Mouse (Mus musculus) hindbrain, embryonic 14.5 days (tissue): Measurements from ENCODE around the gene Gm21977. TPM values are rescaled to one million over a fixed set of nuclear protein-coding genes. Genes with fewer than 3 reads are reported as not detected.
"Not testable (repeated sequence)": the region's sequence is repeated elsewhere in the genome, so short reads cannot be mapped to it uniquely, and the experiment has no call there.

ENCODE experiments used
- ATAC-seq: fragments of 200-750 bp; cut with Nextera tagmentation; 2 replicates; pipeline ENCODE4 v1.8.0; 2017; ENCODE audit warnings: moderate number of reproducible peaks, mild to moderate bottlenecking, moderate TSS enrichment, moderate library complexity; ENCODE audit not compliant: low FRiP score
- DNase-seq: peaks from one replicate; pipeline ENCODE4 v3.0.0-alpha.2; 2015; ENCODE audit warnings: low spot score
- H3K27ac ChIP-seq: fragments of 300-500 bp; sonication (generic); 2 replicates; pipeline ENCODE4 v1.5.1; 2014; ENCODE audit warnings: mild to moderate bottlenecking, moderate library complexity
- H3K27me3 ChIP-seq: fragments of 300-500 bp; sonication (generic); 2 replicates; pipeline ENCODE4 v1.6.1; 2014; ENCODE audit warnings: mild to moderate bottlenecking, low read length, mixed read lengths; ENCODE audit not compliant: control insufficient read depth, insufficient read depth
- H3K36me3 ChIP-seq: fragments of 300-500 bp; sonication (generic); replicated peaks from 2 replicates; pipeline ENCODE4 v1.6.1; 2014; ENCODE audit not compliant: control insufficient read depth, insufficient read depth
- H3K4me1 ChIP-seq: fragments of 300-500 bp; sonication (generic); replicated peaks from 2 replicates; pipeline ENCODE4 v1.6.1; 2014; ENCODE audit warnings: antibody characterized with exemption, low read length, mixed read lengths; ENCODE audit not compliant: control insufficient read depth, insufficient read depth
- H3K4me2 ChIP-seq: fragments of 300-500 bp; sonication (generic); replicated peaks from 2 replicates; pipeline ENCODE4 v1.6.1; 2014; ENCODE audit warnings: mild to moderate bottlenecking, moderate library complexity
- H3K4me3 ChIP-seq: fragments of 300-500 bp; sonication (generic); replicated peaks from 2 replicates; pipeline ENCODE4 v1.5.1; 2014; ENCODE audit warnings: mild to moderate bottlenecking, low read length
- H3K9ac ChIP-seq: fragments of 300-500 bp; sonication (generic); 2 replicates; pipeline ENCODE4 v1.6.1; 2014
- H3K9me3 ChIP-seq: fragments of 300-500 bp; sonication (generic); 2 replicates; pipeline ENCODE4 v1.6.1; 2016; ENCODE audit warnings: low read length; ENCODE audit not compliant: control insufficient read depth
- WGBS: fragments of 180-500 bp; shearing (Covaris S2); extraction: QIAGEN DNeasy Blood & Tissue Kit; methylation state at CpG from one replicate; pipeline ENCODE4 v1.1.7; 2014; 5-methylcytosine and 5-hydroxymethylcytosine counted together
- polyA plus RNA-seq: library from polyadenylated mRNA; unstranded; fragments of >200 nt; fragmentation: Nextera tagmentation; extraction: Ambion mirVana; gene quantifications from 2 replicates; pipeline ENCODE4 v1.2.1, GENCODE M21; 2014

The Gm21977 gene
- polyA plus RNA-seq = not detected in 2 replicates

- H3K36me3 ChIP-seq, H3K27me3 ChIP-seq, H3K4me2 ChIP-seq, DNase-seq, ATAC-seq, H3K9me3 ChIP-seq, H3K4me1 ChIP-seq, H3K9ac ChIP-seq, H3K27ac ChIP-seq, H3K4me3 ChIP-seq: not testable (repeated sequence)
- WGBS = no CpG with 5 or more reads among the region's 3 CpGs
Observed at GRCm38 (mm10) chr14:42853377-42853776, at the start of gene Gm21977. Gm21977 (minus strand) TSS chr14:42853477.

Other genes starting within 250 kb of the Gm21977 start
- gene Gm3633, start 211.6 kb downstream of the Gm21977 start, polyA plus RNA-seq = not detected in 2 replicates
- gene Gm10378, start 197.5 kb downstream of the Gm21977 start, polyA plus RNA-seq = not detected in 2 replicates
- gene Gm3015, start 84.7 kb downstream of the Gm21977 start, polyA plus RNA-seq = not detected in 2 replicates
- not detected in 2 replicates for gene Gm10377, start 55.5 kb downstream of the Gm21977 start, polyA plus RNA-seq
- gene Gm8082, start 140.1 kb upstream of the Gm21977 start, polyA plus RNA-seq = not detected in 2 replicates
- gene Gm10376, start 162.2 kb upstream of the Gm21977 start, polyA plus RNA-seq = not detected in 2 replicates
- gene Gm8094, start 223.2 kb upstream of the Gm21977 start, polyA plus RNA-seq = not detected in 2 replicates
- 0.11 TPM in 1 of 2 replicates, not detected in the other for gene Gm8104, start 247.1 kb upstream of the Gm21977 start, polyA plus RNA-seq